ENCODE assay signal across 24 mouse cellular contexts in the genomic region with DNA sequence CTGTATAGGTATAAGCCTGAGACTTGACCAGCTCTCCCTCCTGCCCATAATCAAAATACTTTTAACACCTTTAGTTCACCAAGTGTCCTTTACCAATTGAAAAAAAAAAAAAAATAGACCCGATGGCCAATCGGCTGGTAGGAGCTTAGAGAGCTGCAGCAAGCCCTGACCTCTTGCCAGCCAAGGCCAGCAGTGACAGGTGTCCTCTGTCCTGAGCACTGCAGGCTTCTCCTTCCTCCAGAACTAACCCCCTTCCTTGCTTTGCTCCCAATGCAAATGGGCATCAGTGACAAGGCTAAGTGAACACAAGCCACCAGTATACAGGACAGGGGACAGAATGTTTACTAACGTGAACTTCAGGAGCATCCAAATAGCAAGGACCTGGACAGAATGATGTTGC. TPM values are rescaled to one million over a fixed set of nuclear protein-coding genes. Genes with fewer than 3 reads are reported as not detected.
DNase-seq lines count a peak whose midpoint lies in the region; ATAC-seq and TF ChIP-seq lines count a peak whose summit lies in the region.
"Had no signal": no experiment of that assay in that cellular context is flagged by ENCODE, and none has a peak within 500 bp of the region (broad histone marks: within the 10 kb centered on the region; RNA-seq: fewer than 3 reads in every experiment).

No protein-coding gene starts in this region.

- H3K36me3 ChIP-seq in heart, embryonic 13.5 days, result no peaks in the 10 kb centered on the region
- H3K36me3 ChIP-seq: hindbrain, embryonic 12.5 days; kidney, embryonic 15.5 days; limb, embryonic 13.5 days; lung, embryonic 15.5 days; midbrain, embryonic 10.5 days; midbrain, embryonic 15.5 days; stomach, embryonic 15.5 days had no signal

- peak overlapping the region; percentile 56; the same call in 1 of the 2 replicates for H3K9ac ChIP-seq in heart, embryonic 13.5 days
- H3K9ac ChIP-seq: forebrain, postnatal 0 days; hindbrain, embryonic 12.5 days; kidney, embryonic 15.5 days; limb, embryonic 13.5 days; lung, embryonic 15.5 days; midbrain, embryonic 15.5 days; stomach, embryonic 15.5 days had no signal

- H3K9me3 ChIP-seq in heart, embryonic 13.5 days, result no peaks in the 10 kb centered on the region
- H3K9me3 ChIP-seq: hindbrain, embryonic 12.5 days; kidney, embryonic 15.5 days; limb, embryonic 13.5 days; lung, embryonic 15.5 days; midbrain, embryonic 10.5 days; midbrain, embryonic 15.5 days; stomach, embryonic 15.5 days had no signal

- peaks cover 16% of the 10 kb centered on the region for H3K4me1 ChIP-seq in cerebellum, adult 2 months (ENCODE audit: control insufficient read depth, insufficient read depth, low read length)
- peaks cover 68% of the 10 kb centered on the region for H3K4me1 ChIP-seq in heart, embryonic 13.5 days

- no peak overlapping the region for H3K4me3 ChIP-seq in cerebellum, adult 2 months (replicated peaks; ENCODE audit: insufficient read depth, low read depth, low read length)
- H3K4me3 ChIP-seq in heart, embryonic 13.5 days, result no peak overlapping the region
- H3K4me3 ChIP-seq: erythroblast, embryonic 14.5 days; hindbrain, embryonic 12.5 days; kidney, embryonic 15.5 days; limb, embryonic 13.5 days; lung, embryonic 15.5 days; midbrain, embryonic 10.5 days; midbrain, embryonic 15.5 days; stomach, embryonic 15.5 days had no signal

- DNase-seq in cerebellum, adult 2 months, result peak; percentile 48 to 63
- no peak for DNase-seq in cerebellum, adult 8-10 months
- no peak for DNase-seq in heart, postnatal 14 days
- peak; percentile 3 for DNase-seq in urinary bladder, postnatal 25 days (ENCODE audit: low spot score)
- DNase-seq in urinary bladder, postnatal 4 days (ENCODE audit: low spot score in 2 of 2), result no peak
- no peak for DNase-seq in adrenal gland, postnatal 4 days (ENCODE audit: low spot score in 2 of 2)
- DNase-seq in left cerebral cortex, adult 9 months (ENCODE audit: low spot score in 2 of 2), result no peak
- DNase-seq: adrenal gland, postnatal 14 days; forebrain, postnatal 0 days; gastrocnemius, postnatal 10 days; kidney, postnatal 25 days; right cerebral cortex, postnatal 25 days had no signal

- no peak for ATAC-seq in heart, embryonic 13.5 days (ENCODE audit: extremely low read depth, insufficient number of reproducible peaks, low FRiP score, low TSS enrichment)
- ATAC-seq: forebrain, postnatal 0 days; hindbrain, postnatal 0 days; midbrain, embryonic 15.5 days had no signal

- H3K27ac ChIP-seq in cerebellum, adult 2 months (ENCODE audit: insufficient read depth, low read length), result no peak overlapping the region
- H3K27ac ChIP-seq in heart, embryonic 13.5 days (replicated peaks), result no peak overlapping the region
- H3K27ac ChIP-seq: hindbrain, embryonic 12.5 days; hindbrain, postnatal 0 days; kidney, embryonic 15.5 days; limb, embryonic 13.5 days; lung, embryonic 15.5 days; midbrain, embryonic 10.5 days; midbrain, embryonic 15.5 days; stomach, embryonic 15.5 days had no signal

- no peak for TF ChIP-seq CTCF in cerebellum, adult 2 months (IDR thresholded peaks at IDR 0.05; ENCODE audit: borderline replicate concordance, insufficient read depth, low read depth, low read length)

- 22% methylated on average over 3 of the region's 3 CpGs for WGBS in cerebellum, adult 2 months
- 79% methylated on average over 3 of the region's 3 CpGs for WGBS in heart, embryonic 13.5 days

- intact Hi-C loops in heart, postnatal 14 days (cut with DNase I), result loop anchor here (5.0 kb wide), 1 partner anchor 97 kb away; a partner anchor contains a TSS

- no peak overlapping the region for H3K4me2 ChIP-seq in heart, embryonic 13.5 days
- H3K4me2 ChIP-seq: hindbrain, embryonic 12.5 days; kidney, embryonic 15.5 days; limb, embryonic 13.5 days; liver, embryonic 11.5 days; midbrain, embryonic 15.5 days; stomach, embryonic 15.5 days had no signal

- TF ChIP-seq POLR2A in cerebellum, adult 2 months (IDR thresholded peaks at IDR 0.05; ENCODE audit: borderline replicate concordance, insufficient read depth, low read length), result no peak

- H3K27me3 ChIP-seq in cerebellum, adult 2 months (ENCODE audit: control insufficient read depth, insufficient read depth, low read length), result no peaks in the 10 kb centered on the region
- no peaks in the 10 kb centered on the region for H3K27me3 ChIP-seq in heart, embryonic 13.5 days (replicated peaks)
- H3K27me3 ChIP-seq: kidney, embryonic 15.5 days; lung, embryonic 15.5 days; midbrain, embryonic 15.5 days; stomach, embryonic 15.5 days had no signal

RNA-seq across cellular contexts. Expression of a gene that starts 3.7 kb away (rescaled TPM):
- polyA plus RNA-seq in cerebellum, adult 2 months (2012; rRNA removed), result 41.5 and 42.8 TPM in 2 replicates
- polyA plus RNA-seq in heart, embryonic 13.5 days (2015; fragmentation: Nextera tagmentation; extraction: Ambion mirVana), result 31.4 and 33.7 TPM in 2 replicates
- 100 to 1,000 TPM; 114 TPM for total RNA-seq in heart, postnatal 14 days (2021)
- 100 to 1,000 TPM in 1 of 2 experiments, 10 to 100 TPM in 1; 94.3 to 101 TPM for total RNA-seq in adrenal gland, postnatal 4 days (2021)
- total RNA-seq: neutrophil, adult 5-6 weeks had no signal

Comparison
In these comparisons a context has a peak if more than half of its experiments do, and no peak if none do; other contexts are left out.
1. DNase-seq: peak in cerebellum, adult 2 months (2 of 2) and urinary bladder, postnatal 25 days (single experiment); none in cerebellum, adult 8-10 months (single experiment), heart, postnatal 14 days (0 of 2), urinary bladder, postnatal 4 days (0 of 2), adrenal gland, postnatal 4 days (0 of 2) and left cerebral cortex, adult 9 months (0 of 2).